Mouse (Mus musculus) forebrain, embryonic 13.5 days (tissue): ENCODE results near the gene Ccdc81. TPM values are rescaled to one million over a fixed set of nuclear protein-coding genes. Genes with fewer than 3 reads are reported as not detected.

Source experiments
- ATAC-seq: fragments of 200-750 bp; cut with Nextera tagmentation; 2 replicates; pipeline ENCODE4 v1.8.0; 2017
- H3K27ac ChIP-seq: fragments of 300-500 bp; sonication (generic); 2 replicates; pipeline ENCODE4 v1.5.1; 2015; ENCODE audit warnings: inconsistent platforms, mild to moderate bottlenecking, moderate library complexity
- H3K27me3 ChIP-seq: fragments of 300-500 bp; sonication (generic); 2 replicates; pipeline ENCODE4 v1.6.1; 2015; ENCODE audit warnings: mild to moderate bottlenecking, inconsistent platforms
- H3K36me3 ChIP-seq: fragments of 300-500 bp; sonication (generic); 2 replicates; pipeline ENCODE4 v1.6.1; 2015; ENCODE audit warnings: mild to moderate bottlenecking, inconsistent platforms; ENCODE audit not compliant: poor library complexity, severe bottlenecking
- H3K4me1 ChIP-seq: fragments of 300-500 bp; sonication (generic); 2 replicates; pipeline ENCODE4 v1.6.1; 2015; ENCODE audit warnings: inconsistent platforms
- H3K4me2 ChIP-seq: fragments of 300-500 bp; sonication (generic); 2 replicates; pipeline ENCODE4 v1.6.1; 2015; ENCODE audit warnings: inconsistent platforms, mild to moderate bottlenecking, moderate library complexity
- H3K4me3 ChIP-seq: fragments of 300-500 bp; sonication (generic); 2 replicates; pipeline ENCODE4 v1.5.1; 2015; ENCODE audit warnings: mild to moderate bottlenecking, inconsistent platforms
- H3K9ac ChIP-seq: fragments of 300-500 bp; sonication (generic); 2 replicates; pipeline ENCODE4 v1.6.1; 2015; ENCODE audit warnings: mild to moderate bottlenecking, inconsistent platforms
- H3K9me3 ChIP-seq: fragments of 300-500 bp; sonication (generic); replicated peaks from 2 replicates; pipeline ENCODE4 v1.6.1; 2016; ENCODE audit warnings: inconsistent platforms
- WGBS: fragments of 180-500 bp; shearing (Covaris S2); methylation state at CpG from one replicate; pipeline ENCODE4 v1.1.7; 2015; 5-methylcytosine and 5-hydroxymethylcytosine counted together
- polyA plus RNA-seq: library from polyadenylated mRNA; unstranded; fragments of >200 nt; fragmentation: Nextera tagmentation; extraction: Ambion mirVana; gene quantifications from 2 replicates; pipeline ENCODE4 v1.2.1, GENCODE M21; 2015

Ccdc81 gene
- polyA plus RNA-seq, 1 experiment from 2014 or later: 0.19 TPM

- H3K9me3 ChIP-seq: no peaks in the 10 kb centered on the region
- no peaks in the 10 kb centered on the region for H3K36me3 ChIP-seq
- ATAC-seq: peak; percentile 50; the same call in 1 of the 2 replicates
- H3K9ac ChIP-seq: no peak overlapping the region
- no peaks in the 10 kb centered on the region for H3K27me3 ChIP-seq
- no peak overlapping the region for H3K4me2 ChIP-seq
- 73% methylated on average over 8 of the region's 8 CpGs for WGBS
- no peaks in the 10 kb centered on the region for H3K4me1 ChIP-seq
- no peak overlapping the region for H3K27ac ChIP-seq
- H3K4me3 ChIP-seq: no peak overlapping the region
Observed at GRCm38 (mm10) chr7:89835566-89835965, 67.9 kb downstream of the Ccdc81 start.

GRCm38 (mm10) chr7:89833521-89833920 is 69.9 kb downstream of the Ccdc81 start:
- H3K4me3 ChIP-seq: no peak overlapping the region
- H3K27me3 ChIP-seq: no peaks in the 10 kb centered on the region
- H3K36me3 ChIP-seq: no peaks in the 10 kb centered on the region
- H3K9ac ChIP-seq: no peak overlapping the region
- no peaks in the 10 kb centered on the region for H3K9me3 ChIP-seq
- no peak overlapping the region for H3K4me2 ChIP-seq
- ATAC-seq: no peak
- H3K4me1 ChIP-seq: no peaks in the 10 kb centered on the region
- no peak overlapping the region for H3K27ac ChIP-seq
- 90% methylated on average over 8 of the region's 8 CpGs for WGBS

- Histone ChIP-seq H3K36me3 (no peaks in the 10 kb centered on the region), H3K4me2 (no peak overlapping the region), H3K4me3 (no peak overlapping the region), H3K4me1 (no peaks in the 10 kb centered on the region), H3K27me3 (no peaks in the 10 kb centered on the region), H3K9me3 (no peaks in the 10 kb centered on the region), H3K9ac (no peak overlapping the region), H3K27ac (no peak overlapping the region)
- WGBS: 67% methylated on average over 7 of the region's 7 CpGs
- peak; percentile 55 for ATAC-seq
Observed at GRCm38 (mm10) chr7:89829201-89829600, 74.2 kb downstream of the Ccdc81 start.

GRCm38 (mm10) chr7:89828436-89829065 is 74.9 kb downstream of the Ccdc81 start:
- WGBS: 78% methylated on average over 4 of the region's 4 CpGs
- Histone ChIP-seq H3K4me3 (no peak overlapping the region), H3K4me2 (no peak overlapping the region), H3K27me3 (no peaks in the 10 kb centered on the region), H3K9ac (no peak overlapping the region), H3K9me3 (no peaks in the 10 kb centered on the region), H3K27ac (no peak overlapping the region), H3K36me3 (no peaks in the 10 kb centered on the region), H3K4me1 (no peaks in the 10 kb centered on the region)
- ATAC-seq: no peak

Other genes with a start within 250 kb of the Ccdc81 start
- gene Hikeshi, start 37.6 kb upstream of the Ccdc81 start, polyA plus RNA-seq: 173 and 174 TPM in 2 replicates
- gene Eed, start 77.4 kb upstream of the Ccdc81 start, polyA plus RNA-seq: 60.0 and 61.0 TPM in 2 replicates
- 36.6 and 40.9 TPM in 2 replicates for gene Picalm, start 226.6 kb upstream of the Ccdc81 start, polyA plus RNA-seq